Mouse (Mus musculus): Measurements from ENCODE around the gene Cnpy2.

Cnpy2 gene

DNA sequence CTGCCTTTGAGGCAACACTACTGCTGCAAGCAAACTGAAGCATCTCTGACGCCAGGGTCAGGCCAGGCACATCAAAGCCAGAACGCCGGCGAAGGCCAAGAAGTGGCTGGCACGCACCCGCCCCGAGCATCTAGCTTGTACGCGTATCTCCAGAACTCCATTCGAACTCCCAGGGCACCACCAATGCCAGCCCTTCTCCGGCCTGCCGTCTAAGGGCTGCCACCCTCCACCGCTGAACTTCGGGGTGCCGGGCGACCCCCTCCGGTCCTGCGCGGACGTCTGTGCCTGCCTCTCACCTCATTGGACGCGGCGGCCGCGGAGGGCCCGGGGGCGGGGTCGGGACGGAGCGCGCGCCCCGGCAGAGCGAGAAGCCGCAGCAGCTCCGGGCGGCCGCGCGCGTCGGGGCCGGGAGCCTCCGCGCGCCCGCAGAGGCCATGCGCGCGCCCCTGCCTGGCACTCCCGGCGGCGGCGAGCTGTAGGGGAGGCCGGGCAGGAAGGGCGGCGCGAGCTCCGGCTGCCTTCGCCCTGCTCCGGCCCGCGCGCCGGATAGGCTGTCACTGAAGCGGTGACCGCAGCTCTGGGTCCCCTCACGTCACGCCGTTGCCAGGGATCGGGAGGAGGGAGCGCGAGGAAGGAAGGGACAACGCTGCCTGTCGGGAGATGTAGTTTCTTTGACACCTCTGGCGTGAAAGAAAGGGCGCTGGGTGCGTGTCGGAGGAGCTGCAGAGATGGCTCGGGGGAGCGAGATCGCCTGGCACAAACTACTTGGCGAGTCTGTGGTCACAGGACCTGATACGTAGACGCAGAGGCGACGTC is 46.4 kb downstream of the Cnpy2 start, which contains the start of gene Coq10a:
Gene Coq10a, minus strand, starts transcription at position 596 of the 816 bp plus-strand sequence.
- in situ Hi-C loops (cut with MboI, MseI), result no loop called here

- in situ Hi-C loops (cut with MboI, MseI), result no loop called here
Measured at GRCm38 (mm10) chr10:128369218-128369543, 46.9 kb downstream of the Cnpy2 start.

DNA sequence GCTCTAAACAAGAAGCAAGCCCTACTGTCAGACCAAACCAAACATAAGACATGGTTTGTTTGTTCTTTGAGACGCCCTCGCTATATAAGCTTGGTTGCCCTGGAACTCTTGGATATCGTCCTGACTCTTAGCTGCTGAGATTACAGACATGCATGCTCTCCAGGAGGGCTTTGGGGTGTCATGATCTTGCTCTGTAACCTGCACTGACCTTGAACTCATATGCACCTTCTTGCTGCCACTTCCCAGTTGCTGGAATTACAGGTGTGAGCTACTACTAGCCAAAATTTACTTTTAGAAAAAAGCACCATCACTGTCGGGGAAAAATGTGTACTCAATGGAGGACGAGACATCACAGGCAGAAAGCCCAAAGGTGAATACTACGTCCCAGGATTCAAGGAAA is 47.3 kb downstream of the Cnpy2 start:
- in situ Hi-C loops (cut with MboI, MseI), result no loop called here

GRCm38 (mm10) chr10:128370021-128370420 is 47.8 kb downstream of the Cnpy2 start:
- in situ Hi-C loops (cut with MboI, MseI), result no loop called here

DNA sequence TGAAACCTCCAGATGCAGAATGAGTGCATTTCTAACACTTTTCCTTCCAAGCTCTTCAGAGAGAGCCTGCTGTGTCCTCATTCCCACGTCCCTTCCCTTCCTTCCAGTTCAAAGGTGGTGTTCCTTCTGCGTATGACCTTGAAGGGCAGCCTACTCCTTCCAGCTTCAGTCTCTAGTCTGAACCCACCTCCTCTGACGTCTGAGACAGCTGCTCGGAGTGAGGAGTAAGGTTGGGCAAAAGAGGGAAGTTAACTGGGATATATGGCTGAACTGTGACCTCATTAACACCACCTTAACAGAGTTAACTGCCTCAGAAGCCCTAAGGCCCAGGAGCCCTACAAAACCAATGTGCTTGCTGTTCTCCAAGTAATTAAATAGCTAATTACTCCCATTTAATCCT is 48.3 kb downstream of the Cnpy2 start:
- in situ Hi-C loops (cut with MboI, MseI), result no loop called here

DNA sequence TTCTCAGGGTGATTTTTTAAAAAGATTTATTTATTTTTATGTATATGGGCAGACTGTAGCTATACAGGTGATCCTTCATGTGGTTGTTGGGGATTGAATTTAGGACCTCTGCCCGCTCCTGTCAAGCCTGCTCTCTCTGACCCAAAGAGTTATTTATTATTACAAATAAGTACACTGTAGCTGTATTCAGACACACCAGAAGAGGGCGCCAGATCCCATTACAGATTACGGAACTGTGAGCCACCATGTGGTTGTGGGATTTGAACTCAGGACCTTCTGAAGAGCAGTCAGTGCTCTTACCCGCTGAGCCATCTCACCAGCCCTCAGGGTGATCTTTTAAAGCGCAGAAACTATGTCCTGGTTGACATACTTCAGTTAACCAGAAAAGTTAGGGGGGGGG is 49.9 kb downstream of the Cnpy2 start:
- in situ Hi-C loops (cut with MboI, MseI), result no loop called here

DNA sequence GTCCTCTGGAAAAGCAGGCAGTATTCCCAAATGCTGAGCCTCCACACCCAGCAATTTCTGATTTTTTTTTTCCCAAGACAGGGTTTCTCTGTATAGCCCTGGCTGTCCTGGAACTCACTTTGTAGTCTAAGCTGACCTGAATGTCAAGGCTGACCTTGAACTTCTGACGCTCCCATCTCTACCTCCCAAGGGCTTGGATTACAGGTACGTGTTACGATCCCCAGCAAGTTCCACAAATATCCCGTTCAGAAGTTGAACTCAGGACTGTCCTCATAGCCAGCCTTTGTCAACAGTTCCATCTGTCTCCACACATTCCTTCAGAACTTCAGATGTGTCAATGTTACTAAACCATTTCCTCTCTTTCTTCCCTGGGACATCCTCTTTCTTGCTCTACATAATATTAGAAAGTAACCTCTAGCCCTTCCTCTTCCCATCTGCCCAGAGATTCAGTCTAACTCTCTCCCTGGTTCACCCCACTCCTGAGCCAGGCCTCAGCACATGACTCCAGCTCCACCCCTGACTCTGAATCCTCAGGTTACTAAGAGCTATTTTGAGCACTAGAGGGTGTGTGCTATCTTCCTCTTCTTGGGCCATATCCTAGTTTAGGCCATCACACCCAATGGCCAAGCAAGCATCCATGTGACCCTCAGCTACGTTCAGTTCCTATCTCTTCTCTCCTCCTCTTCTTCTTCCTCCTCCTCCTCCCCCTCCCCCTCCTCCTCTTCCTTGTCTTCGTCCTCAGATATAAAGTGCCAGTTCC is 50.9 kb downstream of the Cnpy2 start:
- in situ Hi-C loops (cut with MboI, MseI), result no loop called here

GRCm38 (mm10) chr10:128374393-128374792 is 52.1 kb downstream of the Cnpy2 start:
- in situ Hi-C loops (cut with MboI, MseI), result no loop called here

DNA sequence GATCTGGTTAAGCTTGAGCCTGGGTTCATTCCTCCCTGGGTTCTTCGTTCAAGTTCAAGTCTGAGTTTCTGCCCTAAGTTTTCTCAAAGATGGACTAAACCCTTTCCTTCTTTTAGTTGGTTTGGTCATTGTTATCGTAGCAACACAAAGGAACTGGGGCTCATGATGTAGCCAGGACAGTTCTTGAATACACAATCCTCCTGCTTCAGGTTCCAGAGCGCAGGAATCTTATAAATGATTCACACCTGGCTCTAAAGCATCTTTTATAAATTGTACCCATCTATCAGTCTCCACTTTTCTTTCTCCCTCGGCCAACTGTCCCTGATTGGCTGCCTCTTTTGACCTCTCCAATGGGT is 53.8 kb downstream of the Cnpy2 start:
- in situ Hi-C loops (cut with MboI, MseI), result no loop called here

DNA sequence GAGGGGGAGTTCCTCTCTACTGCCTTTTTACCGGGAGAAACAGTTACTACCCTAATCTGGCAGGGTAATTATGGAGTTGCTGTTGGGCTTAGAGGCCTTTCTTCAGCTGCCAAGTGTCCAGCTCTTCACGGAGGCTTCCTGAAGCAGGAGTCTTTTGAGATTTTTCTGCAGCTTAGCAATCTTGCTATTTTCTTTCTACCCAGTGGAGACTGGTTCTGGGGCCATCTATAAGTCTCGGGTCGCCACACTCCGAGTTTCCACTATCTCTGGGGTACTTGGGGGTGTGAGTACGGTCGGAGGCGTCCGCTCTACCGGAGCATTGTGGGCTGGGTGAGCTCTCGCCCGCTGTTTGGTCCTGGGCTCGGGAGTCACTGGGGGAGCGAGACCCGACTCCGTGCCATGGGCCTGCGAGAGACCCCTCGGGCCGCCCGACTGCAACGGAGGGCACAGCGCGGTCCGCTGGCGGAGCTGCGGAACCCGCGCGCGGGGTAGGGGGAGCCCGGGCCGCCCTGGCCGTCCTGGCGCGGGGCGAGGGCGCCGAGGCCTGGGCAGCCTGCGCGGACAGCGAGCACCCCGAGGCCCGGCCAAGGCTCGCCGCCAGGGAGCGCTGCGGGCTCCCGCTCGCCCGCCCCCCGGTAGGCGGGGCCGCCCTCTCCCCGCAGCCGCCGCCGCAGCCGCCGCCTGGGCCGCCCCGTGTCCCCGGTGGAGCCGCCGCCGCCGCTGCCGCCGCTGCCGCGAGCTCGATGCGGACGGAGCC is 54.4 kb downstream of the Cnpy2 start, which contains the start of gene Ankrd52:
Gene Ankrd52, plus strand, starts transcription at position 661 of the 757 bp plus-strand sequence.
- in situ Hi-C loops (cut with MboI, MseI), result no loop called here
